Mouse (Mus musculus) forebrain, embryonic 14.5 days (tissue): ENCODE results near the gene Zfp296. TPM values are rescaled to one million over a fixed set of nuclear protein-coding genes. Genes with fewer than 3 reads are reported as not detected.

Source experiments
- ATAC-seq: fragments of 200-750 bp; cut with Nextera tagmentation; 2 replicates; pipeline ENCODE4 v1.8.0; 2017; ENCODE audit warnings: mild to moderate bottlenecking, moderate library complexity
- DNase-seq: peaks from one replicate; pipeline ENCODE4 v3.0.0-alpha.2; 2015; ENCODE audit warnings: low spot score
- H3K27ac ChIP-seq: fragments of 300-500 bp; sonication (generic); 2 replicates; pipeline ENCODE4 v1.5.1; 2014; ENCODE audit warnings: low read depth, mild to moderate bottlenecking, control low read depth, low read length, moderate library complexity
- H3K27me3 ChIP-seq: fragments of 300-500 bp; sonication (generic); replicated peaks from 2 replicates; pipeline ENCODE4 v1.6.1; 2014; ENCODE audit warnings: low read length, control low read depth, mixed read lengths; ENCODE audit not compliant: control insufficient read depth, insufficient read depth
- H3K36me3 ChIP-seq: fragments of 300-500 bp; sonication (generic); 2 replicates; pipeline ENCODE4 v1.6.1; 2014; ENCODE audit warnings: low read length, control low read depth; ENCODE audit not compliant: control insufficient read depth, insufficient read depth
- H3K4me1 ChIP-seq: fragments of 300-500 bp; sonication (generic); 2 replicates; pipeline ENCODE4 v1.6.1; 2014; ENCODE audit warnings: antibody characterized with exemption, low read length, control low read depth; ENCODE audit not compliant: control insufficient read depth, insufficient read depth
- H3K4me2 ChIP-seq: fragments of 300-500 bp; sonication (generic); 2 replicates; pipeline ENCODE4 v1.6.1; 2014; ENCODE audit warnings: mild to moderate bottlenecking, control low read depth, low read length
- H3K4me3 ChIP-seq: fragments of 300-500 bp; sonication (generic); 2 replicates; pipeline ENCODE4 v1.5.1; 2014; ENCODE audit warnings: low read depth, low read length, control low read depth
- H3K9ac ChIP-seq: fragments of 300-500 bp; sonication (generic); 2 replicates; pipeline ENCODE4 v1.6.1; 2014; ENCODE audit warnings: mild to moderate bottlenecking, low read length, control low read depth, moderate library complexity
- H3K9me3 ChIP-seq: fragments of 300-500 bp; sonication (generic); replicated peaks from 2 replicates; pipeline ENCODE4 v1.6.1; 2016; ENCODE audit warnings: low read length, control low read depth, mixed read lengths; ENCODE audit not compliant: control insufficient read depth
- WGBS: fragments of 180-500 bp; shearing (Covaris S2); extraction: QIAGEN DNeasy Blood & Tissue Kit; methylation state at CpG from one replicate; pipeline ENCODE4 v1.1.7; 2014; 5-methylcytosine and 5-hydroxymethylcytosine counted together
- polyA plus RNA-seq: library from polyadenylated mRNA; unstranded; fragments of >200 nt; fragmentation: Nextera tagmentation; extraction: Ambion mirVana; gene quantifications from 2 replicates; pipeline ENCODE4 v1.2.1, GENCODE M21; 2014

Zfp296 gene
- polyA plus RNA-seq, 1 experiment from 2014 or later = 0.15 TPM

GRCm38 (mm10) chr7:19569647-19570046 lies 7.4 kb upstream of the Zfp296 start:
- WGBS = 84% methylated on average over 3 of the region's 3 CpGs
- no peak for ATAC-seq

GRCm38 (mm10) chr7:19572926-19573775 lies 3.9 kb upstream of the Zfp296 start:
- Histone ChIP-seq H3K27ac (peak overlapping the region; percentile 61; the same call in 1 of the 2 replicates), H3K4me2 (peak overlapping the region; percentile 77), H3K9ac (peak overlapping the region; percentile 83), H3K4me1 (peaks cover 7% of the 10 kb centered on the region), H3K4me3 (peak overlapping the region; percentile 59), H3K27me3 (peaks cover 29% of the 10 kb centered on the region), H3K9me3 (no peaks in the 10 kb centered on the region), H3K36me3 (peaks cover 17% of the 10 kb centered on the region)
- peak; percentile 72 for DNase-seq
- peak; percentile 91 for ATAC-seq
- under 1% methylated on average over 50 of the region's 53 CpGs for WGBS

More at GRCm38 (mm10) chr7:19569647-19570046, 7.4 kb upstream of the Zfp296 start:
- H3K9ac ChIP-seq = no peak overlapping the region
- no peak overlapping the region for H3K4me3 ChIP-seq
- H3K27ac ChIP-seq = no peak overlapping the region
- H3K4me2 ChIP-seq = no peak overlapping the region
- peaks cover 7% of the 10 kb centered on the region for H3K4me1 ChIP-seq
- no peaks in the 10 kb centered on the region for H3K9me3 ChIP-seq
- H3K27me3 ChIP-seq = no peaks in the 10 kb centered on the region
- no peak for DNase-seq
- peaks cover 30% of the 10 kb centered on the region for H3K36me3 ChIP-seq

- ATAC-seq = no peak; the same call in none of the 2 replicates
- 22% methylated on average over 16 of the region's 16 CpGs for WGBS
Observed at GRCm38 (mm10) chr7:19573776-19574140, 3.3 kb upstream of the Zfp296 start.

GRCm38 (mm10) chr7:19575559-19575958 lies 1.5 kb upstream of the Zfp296 start:
- Histone ChIP-seq H3K27me3 (peaks cover 36% of the 10 kb centered on the region), H3K9ac (no peak overlapping the region), H3K9me3 (no peaks in the 10 kb centered on the region), H3K36me3 (peaks cover 13% of the 10 kb centered on the region), H3K4me3 (no peak overlapping the region), H3K4me2 (no peak overlapping the region), H3K27ac (no peak overlapping the region), H3K4me1 (peaks cover 7% of the 10 kb centered on the region)
- 59% methylated on average over 3 of the region's 3 CpGs for WGBS
- no peak for DNase-seq
- no peak for ATAC-seq

More at GRCm38 (mm10) chr7:19573776-19574140, 3.3 kb upstream of the Zfp296 start:
- Histone ChIP-seq H3K9ac (peak overlapping the region; percentile 83), H3K9me3 (no peaks in the 10 kb centered on the region), H3K36me3 (peaks cover 14% of the 10 kb centered on the region), H3K4me2 (peak overlapping the region; percentile 77), H3K27me3 (peaks cover 35% of the 10 kb centered on the region), H3K4me1 (peaks cover 7% of the 10 kb centered on the region), H3K4me3 (peak overlapping the region; percentile 59), H3K27ac (no peak overlapping the region)
- DNase-seq = no peak

DNA sequence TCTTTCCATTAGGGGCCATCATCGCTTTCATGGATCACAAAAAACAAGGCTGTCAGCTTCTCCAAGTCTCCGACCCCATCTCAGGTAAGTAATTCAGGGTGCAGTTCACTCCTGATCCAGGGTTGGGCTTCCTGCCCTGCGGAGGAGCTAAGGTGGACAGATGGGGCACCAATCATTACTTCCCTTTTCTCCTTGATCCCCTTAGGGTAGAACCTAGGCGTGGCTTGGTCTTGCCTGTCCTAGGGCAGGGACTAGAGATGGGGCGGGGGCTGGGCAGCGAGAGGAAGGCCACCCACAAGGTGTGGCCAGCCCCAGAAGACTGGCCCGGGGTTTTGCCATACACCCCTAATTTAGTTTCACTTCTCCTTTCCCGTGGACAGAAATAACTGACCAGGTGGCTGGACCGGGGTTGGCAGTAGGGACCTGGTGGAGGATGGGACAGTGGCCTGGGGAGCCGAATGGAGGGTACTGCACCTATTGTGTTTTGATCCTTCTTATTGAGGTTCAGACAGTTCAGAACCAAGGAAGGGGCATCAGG lies 859 bp downstream of the Zfp296 start:
- no peaks in the 10 kb centered on the region; the same call in 1 of the 2 replicates for H3K4me1 ChIP-seq
- H3K9ac ChIP-seq = 0 out of 2 replicates have a peak overlapping the region, but pooled peaks have one; percentile 8
- peak overlapping the region; percentile 21; the same call in 1 of the 2 replicates for H3K4me3 ChIP-seq
- WGBS = 18% methylated on average over 10 of the region's 10 CpGs
- H3K4me2 ChIP-seq = peak overlapping the region; percentile 50
- no peak for ATAC-seq
- no peaks in the 10 kb centered on the region for H3K9me3 ChIP-seq
- DNase-seq = no peak
- H3K27ac ChIP-seq = no peak overlapping the region
- H3K36me3 ChIP-seq = peaks cover 36% of the 10 kb centered on the region
- H3K27me3 ChIP-seq = peaks cover 36% of the 10 kb centered on the region

- no peaks in the 10 kb centered on the region for H3K9me3 ChIP-seq
- no peaks in the 10 kb centered on the region; the same call in 1 of the 2 replicates for H3K4me1 ChIP-seq
- DNase-seq = no peak
- H3K36me3 ChIP-seq = peaks cover 40% of the 10 kb centered on the region
- H3K9ac ChIP-seq = no peak overlapping the region
- H3K4me3 ChIP-seq = no peak overlapping the region
- H3K4me2 ChIP-seq = no peak overlapping the region
- 68% methylated on average over 4 of the region's 4 CpGs for WGBS
- H3K27me3 ChIP-seq = peaks cover 36% of the 10 kb centered on the region
- ATAC-seq = no peak
- no peak overlapping the region for H3K27ac ChIP-seq
Observed at GRCm38 (mm10) chr7:19578436-19578835, 1.3 kb downstream of the Zfp296 start.

DNA sequence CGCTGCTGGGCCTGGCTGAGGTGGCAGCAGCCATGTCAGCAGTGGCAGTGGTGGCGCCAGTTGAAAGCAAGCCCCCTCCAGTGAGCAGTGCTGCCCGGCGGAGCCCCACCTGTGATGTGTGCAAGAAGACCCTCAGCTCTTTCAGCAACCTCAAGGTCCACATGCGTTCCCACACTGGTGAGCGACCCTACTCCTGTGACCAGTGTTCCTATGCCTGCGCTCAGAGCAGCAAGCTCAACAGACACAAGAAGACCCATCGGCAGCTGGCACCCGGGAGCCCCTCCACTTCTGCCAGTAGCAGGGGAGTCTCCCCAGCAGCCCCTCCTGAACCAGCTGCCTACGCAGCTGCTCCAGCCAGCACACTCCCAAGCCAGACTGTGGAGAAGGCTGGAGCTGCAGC lies 2.7 kb downstream of the Zfp296 start:
- Histone ChIP-seq H3K27me3 (peaks cover 36% of the 10 kb centered on the region), H3K9me3 (no peaks in the 10 kb centered on the region), H3K9ac (no peak overlapping the region), H3K27ac (no peak overlapping the region), H3K4me1 (no peaks in the 10 kb centered on the region), H3K4me2 (no peak overlapping the region), H3K36me3 (peaks cover 53% of the 10 kb centered on the region), H3K4me3 (no peak overlapping the region)
- ATAC-seq (no peak), DNase-seq (no peak)
- WGBS = 88% methylated on average over 10 of the region's 10 CpGs

DNA sequence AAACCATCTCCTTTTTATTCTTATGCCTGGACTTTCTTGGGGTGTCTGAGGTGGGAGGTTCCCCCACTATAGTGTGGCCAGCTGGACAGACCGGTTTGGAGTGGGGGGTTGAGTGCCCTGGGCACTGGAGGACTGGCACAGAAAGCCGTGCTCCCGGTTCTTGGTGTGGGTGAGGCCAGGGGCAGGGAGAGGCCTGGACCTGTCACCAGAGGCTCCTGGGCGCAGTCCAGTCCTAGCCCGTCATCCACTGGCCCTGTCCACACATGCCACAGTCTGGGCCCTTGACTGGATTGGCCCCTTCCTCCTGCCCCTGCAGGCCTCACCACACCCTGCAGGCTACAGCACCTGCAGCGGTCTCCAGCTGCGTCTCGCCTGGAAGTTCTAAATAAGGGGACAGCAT lies 3.5 kb downstream of the Zfp296 start:
- peaks cover 62% of the 10 kb centered on the region for H3K36me3 ChIP-seq
- H3K4me2 ChIP-seq = no peak overlapping the region
- no peak overlapping the region for H3K9ac ChIP-seq
- 85% methylated on average over 8 of the region's 8 CpGs for WGBS
- no peak overlapping the region for H3K4me3 ChIP-seq
- no peak overlapping the region for H3K27ac ChIP-seq
- DNase-seq = no peak
- no peaks in the 10 kb centered on the region for H3K4me1 ChIP-seq
- no peak for ATAC-seq
- peaks cover 32% of the 10 kb centered on the region for H3K27me3 ChIP-seq
- H3K9me3 ChIP-seq = no peaks in the 10 kb centered on the region

- Histone ChIP-seq H3K27ac (no peak overlapping the region), H3K9me3 (no peaks in the 10 kb centered on the region), H3K4me3 (no peak overlapping the region), H3K4me2 (no peak overlapping the region), H3K4me1 (no peaks in the 10 kb centered on the region), H3K9ac (no peak overlapping the region), H3K36me3 (peaks cover 98% of the 10 kb centered on the region), H3K27me3 (no peaks in the 10 kb centered on the region)
- no peak for DNase-seq
- 82% methylated on average over 44 of the region's 46 CpGs for WGBS
- no peak for ATAC-seq
Observed at GRCm38 (mm10) chr7:19586269-19586668, 9.2 kb downstream of the Zfp296 start.
